Mouse (Mus musculus): ENCODE results near the gene Polr2b. TPM values are rescaled to one million over a fixed set of nuclear protein-coding genes. Genes with fewer than 3 reads are reported as not detected.

Gene Polr2b
- polyA plus RNA-seq, 1 experiment from 2014 or later = 109 TPM

DNA sequence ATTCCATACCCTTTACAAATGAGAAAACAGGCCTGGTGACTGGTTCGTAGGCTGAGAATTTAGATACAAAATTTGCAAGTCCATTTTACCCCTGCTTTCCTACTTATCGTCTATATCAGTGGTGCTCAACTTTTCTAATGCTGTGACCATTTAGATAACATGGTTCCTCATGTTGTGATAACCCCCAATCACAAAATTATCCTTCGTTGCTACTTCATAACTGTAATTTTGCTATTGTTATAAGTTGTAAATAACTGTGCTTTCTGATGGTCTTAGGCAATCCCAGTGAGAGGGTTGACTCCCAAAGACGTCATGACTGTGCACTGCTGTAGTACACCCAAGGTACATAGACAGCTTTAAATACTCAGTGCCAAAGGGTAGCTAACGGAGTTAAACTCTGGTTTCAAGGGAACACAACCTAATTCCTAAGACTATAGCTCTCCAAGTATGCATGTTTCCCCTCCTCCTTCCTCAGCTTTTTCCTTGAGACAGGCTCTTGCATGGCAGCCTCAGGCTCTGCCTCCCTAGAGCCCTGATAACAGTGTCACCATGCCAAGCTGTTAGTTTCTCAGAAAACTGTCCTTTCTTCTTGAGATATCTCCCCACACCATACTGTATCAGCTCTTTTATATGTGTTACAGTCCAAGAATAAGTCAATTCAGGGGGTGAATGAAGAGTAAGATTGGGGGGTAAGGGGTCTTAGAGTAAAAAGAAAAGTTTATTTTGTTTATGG is 2.0 kb upstream of the Polr2b start:
- Histone ChIP-seq H3K9me3 (replicated peaks; ENCODE audit: control insufficient read depth, low read length) (no peaks in the 10 kb centered on the region), H3K36me3 (replicated peaks; ENCODE audit: control insufficient read depth, insufficient read depth, low read depth, low read length) (no peaks in the 10 kb centered on the region), H3K27ac (replicated peaks; ENCODE audit: low read depth, low read length) (no peak overlapping the region), H3K4me2 (ENCODE audit: low read depth, low read length) (peak overlapping the region; percentile 97), H3K27me3 (ENCODE audit: control insufficient read depth, insufficient read depth, low read length) (no peaks in the 10 kb centered on the region), H3K4me1 (ENCODE audit: control insufficient read depth, insufficient read depth, low read length) (peaks cover 3% of the 10 kb centered on the region; the same call in 1 of the 2 replicates), H3K4me3 (ENCODE audit: low read depth, low read length) (peak overlapping the region; percentile 79), H3K9ac (replicated peaks; ENCODE audit: low read length) (no peak overlapping the region; the same call in 1 of the 2 replicates)
- WGBS = 83% methylated on average over 5 of the region's 5 CpGs
- ATAC-seq (replicated peaks; ENCODE audit: insufficient number of reproducible peaks, low FRiP score, low TSS enrichment, low read depth) (no peak), DNase-seq (ENCODE audit: low spot score) (no peak)

DNA sequence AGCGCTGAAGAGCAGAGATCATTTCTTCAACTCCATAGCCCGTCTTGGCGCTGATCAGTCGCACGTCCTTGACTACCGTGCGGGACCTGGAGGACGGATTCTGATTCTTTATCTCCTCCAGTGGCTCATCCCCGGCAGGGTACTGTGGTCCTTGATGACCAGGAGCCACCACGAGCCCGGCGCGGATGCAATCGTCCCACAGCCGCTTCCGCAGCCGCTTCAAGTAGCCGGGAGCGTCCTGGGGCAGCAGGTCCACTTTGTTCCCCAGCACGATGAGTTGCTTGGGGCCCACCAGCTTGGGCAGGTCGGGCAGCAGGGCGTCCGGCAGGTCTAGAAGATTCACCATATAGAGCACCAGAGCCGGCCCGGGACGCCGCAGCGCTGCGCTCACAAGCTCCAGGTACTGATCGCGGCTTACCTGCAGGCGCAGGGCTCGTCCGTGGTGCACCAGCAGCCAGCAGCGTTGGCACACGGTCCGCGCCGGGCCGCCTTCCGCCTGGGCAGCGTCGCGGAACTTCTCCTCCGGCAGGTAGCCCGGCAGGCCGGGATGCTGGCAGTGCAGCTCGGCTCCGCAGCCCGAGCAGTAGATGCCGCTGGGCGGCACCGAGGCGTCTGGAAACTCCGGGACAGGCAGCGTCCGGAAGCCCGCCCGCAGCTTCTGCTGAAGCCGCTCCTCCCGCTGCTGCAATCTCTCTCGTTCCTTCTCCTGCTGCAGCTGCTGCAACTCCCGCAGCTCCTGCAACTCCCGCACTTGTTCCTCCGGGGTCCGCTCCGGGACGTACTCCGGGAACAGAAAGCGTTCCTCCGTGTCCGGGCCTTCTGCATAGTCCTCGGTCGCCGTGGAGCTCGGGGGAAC is 668 bp upstream of the Polr2b start:
- peak; percentile 48 for DNase-seq (ENCODE audit: low spot score)
- Histone ChIP-seq H3K4me2 (ENCODE audit: low read depth, low read length) (peak overlapping the region; percentile 97), H3K36me3 (replicated peaks; ENCODE audit: control insufficient read depth, insufficient read depth, low read depth, low read length) (no peaks in the 10 kb centered on the region), H3K4me3 (ENCODE audit: low read depth, low read length) (peak overlapping the region; percentile 79), H3K9me3 (replicated peaks; ENCODE audit: control insufficient read depth, low read length) (no peaks in the 10 kb centered on the region), H3K27me3 (ENCODE audit: control insufficient read depth, insufficient read depth, low read length) (no peaks in the 10 kb centered on the region), H3K27ac (replicated peaks; ENCODE audit: low read depth, low read length) (0 out of 2 replicates have a peak overlapping the region, but pooled peaks have one; percentile 22), H3K9ac (replicated peaks; ENCODE audit: low read length) (peak overlapping the region; percentile 91), H3K4me1 (ENCODE audit: control insufficient read depth, insufficient read depth, low read length) (peaks cover 3% of the 10 kb centered on the region; the same call in 1 of the 2 replicates)
- WGBS = under 1% methylated on average over 76 of the region's 76 CpGs
- peak; percentile 2 for ATAC-seq (replicated peaks; ENCODE audit: insufficient number of reproducible peaks, low FRiP score, low TSS enrichment, low read depth)

DNA sequence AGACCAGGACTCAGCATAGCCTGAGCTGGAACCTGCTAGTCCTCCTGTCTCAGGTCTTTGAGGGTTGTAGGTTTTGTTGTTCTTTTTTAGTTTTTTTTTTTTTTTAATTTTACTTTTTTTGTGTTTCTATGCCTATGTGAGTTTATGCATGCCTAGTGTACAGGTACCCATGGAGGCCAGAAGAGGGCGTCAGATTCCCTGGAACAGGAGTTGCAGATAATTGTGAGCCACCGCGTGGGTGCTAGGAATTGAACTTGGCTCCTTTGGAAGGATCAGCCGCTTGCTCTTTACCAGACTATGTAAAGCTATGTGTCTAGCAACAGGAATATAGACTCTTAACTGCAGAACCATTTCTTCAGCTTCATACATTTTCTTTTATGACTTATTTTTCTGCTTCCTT is 4.3 kb downstream of the Polr2b start:
- H3K27ac ChIP-seq (replicated peaks; ENCODE audit: low read depth, low read length) = no peak overlapping the region
- H3K36me3 ChIP-seq (replicated peaks; ENCODE audit: control insufficient read depth, insufficient read depth, low read depth, low read length) = no peaks in the 10 kb centered on the region; the same call in 1 of the 2 replicates
- ATAC-seq (replicated peaks; ENCODE audit: insufficient number of reproducible peaks, low FRiP score, low TSS enrichment, low read depth) (no peak), DNase-seq (ENCODE audit: low spot score) (no peak)
- no peak overlapping the region for H3K9ac ChIP-seq (replicated peaks; ENCODE audit: low read length)
- H3K27me3 ChIP-seq (ENCODE audit: control insufficient read depth, insufficient read depth, low read length) = no peaks in the 10 kb centered on the region
- H3K4me3 ChIP-seq (ENCODE audit: low read depth, low read length) = no peak overlapping the region
- H3K4me2 ChIP-seq (ENCODE audit: low read depth, low read length) = no peak overlapping the region
- H3K9me3 ChIP-seq (replicated peaks; ENCODE audit: control insufficient read depth, low read length) = no peaks in the 10 kb centered on the region
- no peaks in the 10 kb centered on the region for H3K4me1 ChIP-seq (ENCODE audit: control insufficient read depth, insufficient read depth, low read length)
- 89% methylated on average over 4 of the region's 4 CpGs for WGBS

DNA sequence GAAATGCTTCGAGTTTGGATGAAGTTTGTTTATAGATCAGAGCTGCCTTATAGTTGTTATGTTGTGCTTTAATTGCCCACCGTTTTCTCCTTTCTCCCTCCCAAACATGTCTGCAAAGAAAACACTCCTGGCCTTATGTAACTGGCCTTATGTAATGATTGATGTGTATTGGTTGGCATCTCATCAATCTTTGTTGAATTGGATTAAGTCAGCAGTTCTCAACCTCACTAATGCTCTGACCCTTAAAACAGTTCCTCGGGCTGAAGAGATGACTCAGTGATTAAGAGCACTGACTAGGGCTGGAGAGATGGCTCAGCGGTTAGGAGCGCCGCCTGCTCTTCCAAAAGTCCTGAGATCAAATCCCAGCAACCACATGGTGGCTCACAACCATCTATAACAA is 5.0 kb downstream of the Polr2b start:
- ATAC-seq (replicated peaks; ENCODE audit: insufficient number of reproducible peaks, low FRiP score, low TSS enrichment, low read depth) = no peak
- Histone ChIP-seq H3K9me3 (replicated peaks; ENCODE audit: control insufficient read depth, low read length) (no peaks in the 10 kb centered on the region), H3K27ac (replicated peaks; ENCODE audit: low read depth, low read length) (no peak overlapping the region), H3K4me2 (ENCODE audit: low read depth, low read length) (no peak overlapping the region), H3K36me3 (replicated peaks; ENCODE audit: control insufficient read depth, insufficient read depth, low read depth, low read length) (no peaks in the 10 kb centered on the region; the same call in 1 of the 2 replicates), H3K9ac (replicated peaks; ENCODE audit: low read length) (no peak overlapping the region), H3K4me1 (ENCODE audit: control insufficient read depth, insufficient read depth, low read length) (no peaks in the 10 kb centered on the region), H3K27me3 (ENCODE audit: control insufficient read depth, insufficient read depth, low read length) (no peaks in the 10 kb centered on the region), H3K4me3 (ENCODE audit: low read depth, low read length) (no peak overlapping the region)
- 87% methylated on average over 6 of the region's 6 CpGs for WGBS
- no peak for DNase-seq (ENCODE audit: low spot score)

DNA sequence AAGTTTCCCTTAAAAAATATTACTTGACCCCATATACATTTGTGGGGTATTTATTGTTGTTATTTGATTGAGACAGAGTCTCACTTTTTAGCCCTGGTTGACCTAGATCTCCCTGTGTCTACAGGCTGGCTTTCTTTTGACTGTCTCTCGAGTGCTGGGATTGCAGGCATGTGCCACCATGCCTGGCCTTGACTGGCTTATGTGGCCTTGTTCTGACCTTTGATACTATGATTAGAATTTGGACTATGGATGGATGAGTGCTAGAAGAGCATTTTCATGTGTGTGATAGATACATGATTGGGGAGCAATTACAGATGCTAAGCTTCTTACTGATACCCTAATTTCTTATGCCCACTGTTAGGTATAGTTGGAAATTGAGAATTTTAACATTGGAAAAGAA is 15.0 kb downstream of the Polr2b start:
- Histone ChIP-seq H3K36me3 (replicated peaks; ENCODE audit: control insufficient read depth, insufficient read depth, low read depth, low read length) (peaks cover 27% of the 10 kb centered on the region), H3K4me3 (ENCODE audit: low read depth, low read length) (no peak overlapping the region), H3K27ac (replicated peaks; ENCODE audit: low read depth, low read length) (no peak overlapping the region), H3K4me1 (ENCODE audit: control insufficient read depth, insufficient read depth, low read length) (no peaks in the 10 kb centered on the region), H3K9ac (replicated peaks; ENCODE audit: low read length) (no peak overlapping the region), H3K27me3 (ENCODE audit: control insufficient read depth, insufficient read depth, low read length) (no peaks in the 10 kb centered on the region), H3K9me3 (replicated peaks; ENCODE audit: control insufficient read depth, low read length) (no peaks in the 10 kb centered on the region), H3K4me2 (ENCODE audit: low read depth, low read length) (no peak overlapping the region)
- DNase-seq (ENCODE audit: low spot score) = no peak
- no peak for ATAC-seq (replicated peaks; ENCODE audit: insufficient number of reproducible peaks, low FRiP score, low TSS enrichment, low read depth)
- WGBS = 72% methylated on average over 1 of the region's 1 CpGs

DNA sequence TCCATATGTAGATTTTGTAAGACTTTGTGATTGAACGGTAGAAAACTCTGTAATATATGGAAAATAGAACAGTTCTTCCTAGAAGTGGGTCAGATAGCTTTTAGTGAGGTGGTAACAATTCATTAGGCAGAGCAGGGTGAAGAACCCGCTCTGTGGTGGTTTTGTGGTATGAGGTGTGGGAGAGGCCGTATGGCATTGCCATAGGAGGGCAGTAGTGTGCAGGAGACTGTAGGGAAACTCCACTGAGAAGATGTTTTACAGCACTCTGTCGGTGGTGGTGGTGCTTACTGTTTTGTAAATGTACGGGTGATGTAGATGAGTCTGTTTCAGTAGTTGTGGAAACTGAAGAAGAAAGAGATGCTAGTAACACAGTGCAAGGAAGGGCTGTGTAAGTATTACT is 20.2 kb downstream of the Polr2b start:
- no peak for DNase-seq (ENCODE audit: low spot score)
- H3K36me3 ChIP-seq (replicated peaks; ENCODE audit: control insufficient read depth, insufficient read depth, low read depth, low read length) = peaks cover 13% of the 10 kb centered on the region

DNA sequence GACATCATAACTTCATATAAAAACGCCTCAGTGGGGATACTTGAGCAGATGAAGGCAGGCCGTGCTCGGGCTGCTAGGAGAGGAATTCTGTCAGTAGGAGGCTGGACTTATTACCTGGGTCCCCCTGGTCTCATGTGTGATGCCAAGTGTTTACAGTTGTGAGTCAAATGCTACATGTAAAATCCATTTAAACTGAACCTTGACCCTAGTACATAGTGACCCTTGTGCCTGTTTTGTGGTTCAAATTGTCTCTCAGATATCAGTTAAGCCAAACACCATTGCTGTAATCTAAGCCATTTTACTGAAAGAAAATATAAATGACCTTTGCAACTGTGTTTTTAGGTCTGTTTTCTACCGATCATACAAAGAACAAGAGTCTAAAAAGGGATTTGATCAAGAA is 30.1 kb downstream of the Polr2b start:
- no peak overlapping the region for H3K4me3 ChIP-seq (ENCODE audit: low read depth, low read length)
- H3K27ac ChIP-seq (replicated peaks; ENCODE audit: low read depth, low read length) = no peak overlapping the region
- H3K9ac ChIP-seq (replicated peaks; ENCODE audit: low read length) = no peak overlapping the region
- no peaks in the 10 kb centered on the region for H3K4me1 ChIP-seq (ENCODE audit: control insufficient read depth, insufficient read depth, low read length)
- 91% methylated on average over 4 of the region's 4 CpGs for WGBS
- no peaks in the 10 kb centered on the region for H3K27me3 ChIP-seq (ENCODE audit: control insufficient read depth, insufficient read depth, low read length)
- H3K36me3 ChIP-seq (replicated peaks; ENCODE audit: control insufficient read depth, insufficient read depth, low read depth, low read length) = peaks cover 7% of the 10 kb centered on the region
- H3K9me3 ChIP-seq (replicated peaks; ENCODE audit: control insufficient read depth, low read length) = no peaks in the 10 kb centered on the region
- DNase-seq (ENCODE audit: low spot score) = no peak
- ATAC-seq (replicated peaks; ENCODE audit: insufficient number of reproducible peaks, low FRiP score, low TSS enrichment, low read depth) = no peak
- no peak overlapping the region for H3K4me2 ChIP-seq (ENCODE audit: low read depth, low read length)

More for the DNA sequence above, 20.2 kb downstream of the Polr2b start:
- Histone ChIP-seq H3K9me3 (replicated peaks; ENCODE audit: control insufficient read depth, low read length) (no peaks in the 10 kb centered on the region), H3K4me3 (ENCODE audit: low read depth, low read length) (no peak overlapping the region), H3K9ac (replicated peaks; ENCODE audit: low read length) (no peak overlapping the region), H3K27ac (replicated peaks; ENCODE audit: low read depth, low read length) (no peak overlapping the region), H3K4me1 (ENCODE audit: control insufficient read depth, insufficient read depth, low read length) (no peaks in the 10 kb centered on the region), H3K27me3 (ENCODE audit: control insufficient read depth, insufficient read depth, low read length) (no peaks in the 10 kb centered on the region), H3K4me2 (ENCODE audit: low read depth, low read length) (no peak overlapping the region)
- ATAC-seq (replicated peaks; ENCODE audit: insufficient number of reproducible peaks, low FRiP score, low TSS enrichment, low read depth) = no peak
- WGBS = 80% methylated on average over 5 of the region's 5 CpGs

DNA sequence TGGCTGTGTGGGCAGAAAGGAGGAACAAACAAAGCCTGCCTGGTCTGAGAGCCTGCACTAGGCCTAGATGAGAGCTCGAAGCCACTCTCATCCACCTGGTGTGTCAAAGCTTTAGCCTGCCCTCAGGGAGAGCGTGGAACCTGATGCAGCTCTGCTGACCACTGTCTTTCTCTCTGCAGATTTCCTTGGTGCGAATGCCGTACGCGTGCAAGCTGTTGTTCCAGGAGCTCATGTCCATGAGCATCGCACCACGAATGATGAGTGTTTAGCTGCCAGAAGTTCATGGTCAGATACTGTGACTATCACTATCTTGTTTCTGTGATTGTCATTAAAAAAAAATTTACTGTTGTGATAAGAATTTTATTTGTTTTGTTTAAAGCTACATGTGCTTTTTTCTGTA is 39.0 kb downstream of the Polr2b start:
- H3K4me1 ChIP-seq (ENCODE audit: control insufficient read depth, insufficient read depth, low read length) = no peaks in the 10 kb centered on the region
- ATAC-seq (replicated peaks; ENCODE audit: insufficient number of reproducible peaks, low FRiP score, low TSS enrichment, low read depth) (no peak), DNase-seq (ENCODE audit: low spot score) (no peak)
- no peak overlapping the region for H3K4me3 ChIP-seq (ENCODE audit: low read depth, low read length)
- 96% methylated on average over 8 of the region's 8 CpGs for WGBS
- H3K9ac ChIP-seq (replicated peaks; ENCODE audit: low read length) = no peak overlapping the region
- H3K27me3 ChIP-seq (ENCODE audit: control insufficient read depth, insufficient read depth, low read length) = no peaks in the 10 kb centered on the region
- no peak overlapping the region for H3K27ac ChIP-seq (replicated peaks; ENCODE audit: low read depth, low read length)
- H3K9me3 ChIP-seq (replicated peaks; ENCODE audit: control insufficient read depth, low read length) = no peaks in the 10 kb centered on the region
- no peak overlapping the region for H3K4me2 ChIP-seq (ENCODE audit: low read depth, low read length)
- peaks cover 3% of the 10 kb centered on the region; the same call in 1 of the 2 replicates for H3K36me3 ChIP-seq (replicated peaks; ENCODE audit: control insufficient read depth, insufficient read depth, low read depth, low read length)
